Comparison of ENCODE assay signal across 13 mouse cellular contexts in the genomic region with DNA sequence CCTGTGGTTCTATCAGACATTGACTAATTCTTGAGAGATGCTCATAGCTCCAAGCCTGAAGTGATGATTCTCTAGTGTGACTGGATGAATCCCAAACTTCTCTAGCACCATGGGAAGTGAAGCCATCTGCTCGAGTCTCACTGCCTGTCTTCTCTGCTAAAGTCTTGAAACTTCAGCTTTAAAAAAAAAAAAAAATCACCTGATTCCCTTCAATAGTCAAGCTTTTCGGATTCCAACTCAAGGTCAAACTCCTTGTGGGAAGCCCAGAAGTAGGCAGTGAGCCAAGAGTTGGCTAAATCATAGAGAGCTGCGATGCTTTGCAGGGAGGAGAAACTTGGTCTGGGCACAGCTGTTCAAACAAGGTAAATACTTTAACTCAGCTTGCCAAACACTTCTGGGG. TPM values are rescaled to one million over a fixed set of nuclear protein-coding genes. Genes with fewer than 3 reads are reported as not detected.
DNase-seq lines count a peak whose midpoint lies in the region; ATAC-seq lines count a peak whose summit lies in the region.
"Had no signal": no experiment of that assay in that cellular context is flagged by ENCODE, and none has a peak within 500 bp of the region (broad histone marks: within the 10 kb centered on the region; RNA-seq: fewer than 3 reads in every experiment).

No protein-coding gene starts in this region.

- WGBS in embryonic facial prominence, embryonic 14.5 days, result 61% methylated on average over 3 of the region's 3 CpGs
- 87% methylated on average over 3 of the region's 3 CpGs for WGBS in embryonic facial prominence, embryonic 10.5 days

- H3K4me3 ChIP-seq in embryonic facial prominence, embryonic 14.5 days (ENCODE audit: low read depth, low read length), result no peak overlapping the region
- H3K4me3 ChIP-seq in embryonic facial prominence, embryonic 10.5 days, result no peak overlapping the region
- H3K4me3 ChIP-seq: limb, embryonic 10.5 days had no signal

- ATAC-seq in embryonic facial prominence, embryonic 14.5 days (ENCODE audit: low read depth), result no peak

- H3K9ac ChIP-seq in embryonic facial prominence, embryonic 14.5 days (ENCODE audit: low read depth, low read length), result no peak overlapping the region
- H3K9ac ChIP-seq: liver, embryonic 14.5 days had no signal

- H3K9me3 ChIP-seq in embryonic facial prominence, embryonic 14.5 days (ENCODE audit: control insufficient read depth, low read length), result peaks cover 7% of the 10 kb centered on the region; the same call in 1 of the 2 replicates
- peaks cover 5% of the 10 kb centered on the region; the same call in 1 of the 2 replicates for H3K9me3 ChIP-seq in embryonic facial prominence, embryonic 10.5 days
- H3K9me3 ChIP-seq: limb, embryonic 10.5 days had no signal

- no peaks in the 10 kb centered on the region for H3K27me3 ChIP-seq in embryonic facial prominence, embryonic 14.5 days (replicated peaks; ENCODE audit: control insufficient read depth, insufficient read depth, low read length)
- H3K27me3 ChIP-seq in embryonic facial prominence, embryonic 10.5 days (replicated peaks; ENCODE audit: low read depth, poor library complexity, severe bottlenecking), result no peaks in the 10 kb centered on the region

- H3K36me3 ChIP-seq in embryonic facial prominence, embryonic 14.5 days (ENCODE audit: control insufficient read depth, insufficient read depth, low read length), result peaks cover 2% of the 10 kb centered on the region; the same call in 1 of the 2 replicates
- H3K36me3 ChIP-seq in embryonic facial prominence, embryonic 10.5 days (replicated peaks), result peaks cover 9% of the 10 kb centered on the region

- no peak overlapping the region for H3K4me2 ChIP-seq in embryonic facial prominence, embryonic 14.5 days (ENCODE audit: low read depth, low read length)
- H3K4me2 ChIP-seq: midbrain, embryonic 11.5 days had no signal

- H3K27ac ChIP-seq in embryonic facial prominence, embryonic 14.5 days (replicated peaks; ENCODE audit: low read depth, low read length), result no peak overlapping the region
- no peak overlapping the region for H3K27ac ChIP-seq in embryonic facial prominence, embryonic 10.5 days (replicated peaks)
- H3K27ac ChIP-seq: limb, embryonic 10.5 days; liver, embryonic 14.5 days had no signal

- H3K4me1 ChIP-seq in embryonic facial prominence, embryonic 14.5 days (ENCODE audit: control insufficient read depth, insufficient read depth, low read length), result peaks cover 11% of the 10 kb centered on the region
- peaks cover 5% of the 10 kb centered on the region; the same call in 1 of the 2 replicates for H3K4me1 ChIP-seq in embryonic facial prominence, embryonic 10.5 days
- H3K4me1 ChIP-seq: limb, embryonic 10.5 days had no signal

- peak; percentile 56 for DNase-seq in embryonic facial prominence, embryonic 14.5 days (ENCODE audit: low spot score)
- DNase-seq in embryonic facial prominence, embryonic 10.5 days (ENCODE audit: low spot score), result no peak
- DNase-seq in lung, adult 18-20 months, result peak; percentile 49 to 63
- DNase-seq in lung, postnatal 4 days, result no peak
- peak; percentile 80 for DNase-seq in kidney, adult 9 months
- DNase-seq in lung, postnatal 36 days, result peak; percentile 59
- DNase-seq in thymus, postnatal 14 days, result no peak
- no peak for DNase-seq in gastrocnemius, postnatal 10 days
- DNase-seq: B cell, adult 2 months; retina, postnatal 1 day had no signal

RNA-seq across cellular contexts. Expression of gene Calm1, which starts 15.5 kb away (rescaled TPM):
- polyA plus RNA-seq in embryonic facial prominence, embryonic 14.5 days (2014; fragmentation: Nextera tagmentation; extraction: Ambion mirVana), result 1,378 and 1,440 TPM in 2 replicates
- 1,151 and 1,166 TPM in 2 replicates for polyA plus RNA-seq in embryonic facial prominence, embryonic 10.5 days (2016; fragmentation: Nextera tagmentation; extraction: Ambion mirVana)
- total RNA-seq in gastrocnemius, postnatal 10 days (2021), result 100 to 1,000 TPM; 360 to 362 TPM

RNA-seq across cellular contexts. Expression of gene Nrde2, which starts 55.3 kb away (rescaled TPM):
- 10.6 and 11.4 TPM in 2 replicates for polyA plus RNA-seq in embryonic facial prominence, embryonic 14.5 days (2014; fragmentation: Nextera tagmentation; extraction: Ambion mirVana)
- 16.0 and 16.2 TPM in 2 replicates for polyA plus RNA-seq in embryonic facial prominence, embryonic 10.5 days (2016; fragmentation: Nextera tagmentation; extraction: Ambion mirVana)
- total RNA-seq in gastrocnemius, postnatal 10 days (2021), result 10 to 100 TPM; 11.1 to 11.2 TPM

Comparison
In these comparisons a context has a peak if more than half of its experiments do, and no peak if none do; other contexts are left out.
1. DNase-seq: peak in embryonic facial prominence, embryonic 14.5 days (single experiment), lung, adult 18-20 months (2 of 2), kidney, adult 9 months (single experiment) and lung, postnatal 36 days (single experiment); none in embryonic facial prominence, embryonic 10.5 days (single experiment), lung, postnatal 4 days (0 of 2), thymus, postnatal 14 days (single experiment) and gastrocnemius, postnatal 10 days (single experiment).